Mouse (Mus musculus) left cerebral cortex, adult 9 months (tissue): ENCODE data around the gene Fubp1.

Source experiments
- DNase-seq, 2 experiments: peaks; one replicate each; pipeline ENCODE4 v3.0.0; 2022; ENCODE audit warnings: low spot score in 2 of 2

The Fubp1 gene

DNA sequence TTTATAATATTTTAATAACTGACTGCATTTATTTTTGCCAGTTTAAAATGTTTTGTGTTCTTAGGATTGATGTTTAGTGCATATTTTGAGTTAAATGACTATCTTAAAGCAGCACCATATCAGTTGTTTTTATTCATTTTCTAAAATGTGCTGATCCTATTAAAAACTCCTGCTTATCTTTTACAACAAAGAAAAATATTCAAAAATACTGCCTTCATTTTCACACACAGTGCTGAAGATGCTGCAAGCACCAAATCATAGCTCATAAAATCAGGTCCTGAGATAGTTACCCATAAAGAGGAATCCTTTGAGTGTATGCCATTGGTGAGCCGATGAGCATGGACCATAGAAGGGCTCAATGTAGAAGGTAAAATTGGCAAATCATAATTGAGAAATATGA, 25.0 kb downstream of the Fubp1 start:
- DNase-seq = no peak

DNA sequence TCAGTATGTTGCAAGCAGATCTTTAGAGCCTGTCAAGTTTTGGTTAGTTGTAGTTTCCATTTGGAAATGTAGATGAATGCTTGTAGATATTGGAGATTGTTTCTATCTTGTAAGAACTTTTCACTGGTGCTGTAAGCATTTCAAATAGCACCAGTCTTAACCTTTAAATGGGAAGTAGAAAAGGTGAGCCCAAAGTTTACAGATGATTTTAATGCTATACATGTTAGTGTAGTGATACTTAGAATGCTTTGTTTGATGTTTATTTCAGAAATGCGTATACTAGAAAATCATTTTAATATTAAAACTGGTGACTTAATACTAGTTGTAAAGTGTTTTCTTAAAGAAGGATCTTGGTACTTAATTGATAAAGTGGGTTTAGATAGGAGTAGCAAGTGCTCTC, 25.6 kb downstream of the Fubp1 start:
- DNase-seq = no peak

DNA sequence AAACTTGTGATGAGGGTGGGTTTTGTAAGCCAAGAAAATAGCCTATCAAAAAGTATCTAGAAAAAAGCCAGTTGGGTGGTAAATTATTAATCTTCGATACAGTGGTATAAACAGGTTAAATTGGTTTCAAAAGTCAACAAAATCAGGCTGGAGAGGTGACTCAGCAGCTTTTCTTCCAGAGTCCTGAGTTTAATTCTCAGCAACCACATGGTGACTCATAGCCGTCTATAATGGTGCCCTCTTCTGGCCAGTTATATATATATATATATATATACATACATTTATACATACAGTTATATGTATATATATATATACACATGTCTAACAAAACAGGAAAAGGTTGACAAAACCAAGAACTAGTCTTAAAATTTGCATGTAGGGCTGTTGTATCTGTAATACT, 28.6 kb downstream of the Fubp1 start:
- DNase-seq = no peak

DNA sequence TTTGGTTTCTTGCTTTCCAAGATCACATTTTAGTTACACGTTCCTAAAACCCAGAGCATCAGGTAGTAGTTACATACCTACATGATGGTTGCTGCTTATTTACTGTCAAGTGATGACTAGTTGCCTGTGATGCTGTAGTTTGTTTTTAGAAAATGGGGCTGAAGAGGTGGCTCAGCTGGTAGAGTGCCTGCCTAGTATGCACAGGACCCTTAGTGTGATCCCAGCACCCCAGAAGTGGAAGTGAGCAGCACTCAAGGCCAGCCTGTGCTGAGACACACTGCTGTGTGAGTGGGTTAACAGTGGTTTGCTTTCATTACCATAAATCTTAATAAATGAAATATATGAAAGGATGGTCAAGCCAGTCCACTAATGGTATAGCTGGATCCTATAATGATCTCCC, 29.4 kb downstream of the Fubp1 start:
- DNase-seq = no peak

DNA sequence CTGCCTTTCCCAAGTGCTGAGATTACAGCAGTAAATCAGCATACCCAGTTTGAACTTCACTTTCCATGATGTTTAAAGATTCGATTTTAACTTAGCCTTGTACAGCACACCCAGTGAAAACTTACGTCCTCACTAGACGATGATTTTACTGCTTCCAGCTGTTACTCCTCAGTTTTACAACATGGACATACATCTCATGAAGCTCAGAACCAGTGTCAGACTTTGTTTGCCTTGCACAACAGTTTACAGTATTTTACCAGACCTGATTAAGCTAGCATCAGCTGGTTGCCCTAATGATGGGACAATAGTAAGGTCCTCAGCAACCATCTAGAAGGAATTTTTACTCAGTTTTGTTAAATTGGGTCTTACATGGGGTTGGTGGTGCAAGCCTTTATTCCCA, 30.9 kb downstream of the Fubp1 start:
- no peak for DNase-seq

DNA sequence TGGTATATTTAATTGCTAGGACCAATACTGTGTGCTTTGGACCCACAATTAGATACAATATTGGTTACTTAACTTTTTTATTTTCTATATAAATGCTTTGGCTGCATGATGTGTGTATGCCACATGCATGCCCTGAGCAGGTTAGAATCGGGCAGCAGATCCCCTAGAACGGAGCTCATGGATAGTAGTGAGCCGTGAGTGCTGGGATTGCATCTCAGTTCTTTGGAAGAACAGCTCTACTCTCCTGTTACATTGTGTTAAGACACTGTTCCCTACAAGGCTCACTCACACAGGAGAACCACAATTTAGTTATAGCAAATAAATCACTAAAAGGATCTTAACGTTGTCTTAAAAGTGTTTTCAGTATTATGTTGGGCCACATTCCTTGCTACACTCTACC, 33.1 kb downstream of the Fubp1 start:
- DNase-seq = no peak

DNA sequence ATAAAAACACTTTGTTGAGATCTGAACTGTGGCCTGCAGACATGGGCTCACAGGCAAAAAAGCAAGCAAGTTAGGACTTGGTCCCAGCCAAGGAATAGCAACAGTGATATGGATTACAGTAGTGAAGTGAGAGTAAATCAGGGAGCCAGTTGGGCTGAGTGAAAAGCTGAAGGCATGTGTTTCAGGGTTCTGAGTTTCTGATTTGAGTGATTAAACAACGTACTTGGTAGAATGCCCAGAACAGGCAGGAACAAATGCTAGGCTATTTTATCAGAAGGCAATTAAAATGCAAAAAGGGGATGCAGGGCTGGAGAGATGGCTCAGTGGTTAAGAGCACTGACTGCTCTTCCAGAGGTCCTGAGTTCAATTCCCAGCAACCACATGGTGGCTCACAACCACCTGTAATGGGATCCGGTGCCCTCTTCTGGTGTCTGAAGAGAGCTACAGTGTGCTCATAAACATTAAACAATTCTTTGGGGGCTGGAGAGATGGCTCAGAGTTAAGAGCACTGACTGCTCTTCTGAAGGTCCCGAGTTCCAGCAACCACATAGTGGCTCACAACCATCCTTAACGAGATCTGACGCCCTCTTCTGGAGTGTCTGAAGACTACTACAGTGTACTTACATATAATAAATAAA, 35.2 kb downstream of the Fubp1 start:
- no peak for DNase-seq

DNA sequence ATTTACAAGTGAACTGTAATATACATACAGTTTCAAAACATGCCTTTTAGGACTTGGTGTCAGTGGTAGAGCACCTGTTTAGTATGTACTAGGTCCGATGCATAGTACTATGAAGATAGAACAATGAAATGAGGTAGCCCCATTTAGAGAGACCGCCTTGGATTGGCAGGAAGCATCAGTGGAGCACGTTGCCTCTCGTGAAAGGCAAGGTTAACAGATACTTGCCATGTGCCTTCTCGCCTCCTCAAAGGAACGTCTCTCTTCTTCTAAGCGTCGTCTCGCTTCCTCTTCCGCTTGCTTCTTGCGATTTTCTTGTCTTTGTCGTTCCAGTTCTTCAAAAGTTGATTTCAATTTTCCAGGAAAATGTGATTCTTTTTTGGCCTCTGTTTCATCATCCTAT, 37.5 kb downstream of the Fubp1 start:
- DNase-seq = no peak

DNA sequence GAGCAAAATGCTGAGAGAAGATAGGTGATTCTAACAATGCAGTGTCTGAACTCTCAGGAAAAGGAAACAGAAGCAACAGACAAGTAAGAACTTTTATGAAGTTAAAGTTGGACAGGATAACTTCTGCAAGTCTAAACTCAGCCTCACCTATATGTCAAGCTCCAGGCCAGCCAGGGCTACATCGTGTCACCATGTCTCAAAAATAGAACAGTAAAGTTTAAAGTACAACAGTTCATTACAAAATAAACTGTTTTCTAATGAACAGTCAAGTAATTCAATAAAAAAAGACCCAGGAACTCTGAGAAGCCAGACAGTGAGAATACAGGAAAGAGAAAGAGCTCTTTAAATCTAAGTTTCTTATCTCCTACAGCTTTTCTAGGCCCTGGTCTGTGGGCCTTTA, 40.3 kb downstream of the Fubp1 start:
- DNase-seq = no peak

DNA sequence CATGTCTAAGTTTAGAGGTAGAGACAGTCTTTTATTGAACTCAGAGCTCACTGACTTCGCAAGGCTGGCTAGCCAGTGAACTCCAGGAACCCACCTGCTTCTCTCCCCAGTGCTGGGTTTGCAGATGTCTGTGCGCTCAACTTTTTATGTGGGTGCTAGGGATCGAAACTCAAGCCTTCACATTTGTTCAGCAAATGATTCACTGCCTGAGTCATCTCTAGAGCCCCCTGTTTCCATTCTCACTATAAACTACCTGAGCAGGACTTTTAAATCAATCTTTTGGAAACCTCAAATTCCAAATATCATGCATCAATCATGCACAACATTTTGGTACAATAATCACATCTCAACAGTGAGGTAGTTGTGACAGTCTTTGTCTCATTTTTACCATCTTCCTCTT, 47.3 kb downstream of the Fubp1 start:
- no peak for DNase-seq

DNA sequence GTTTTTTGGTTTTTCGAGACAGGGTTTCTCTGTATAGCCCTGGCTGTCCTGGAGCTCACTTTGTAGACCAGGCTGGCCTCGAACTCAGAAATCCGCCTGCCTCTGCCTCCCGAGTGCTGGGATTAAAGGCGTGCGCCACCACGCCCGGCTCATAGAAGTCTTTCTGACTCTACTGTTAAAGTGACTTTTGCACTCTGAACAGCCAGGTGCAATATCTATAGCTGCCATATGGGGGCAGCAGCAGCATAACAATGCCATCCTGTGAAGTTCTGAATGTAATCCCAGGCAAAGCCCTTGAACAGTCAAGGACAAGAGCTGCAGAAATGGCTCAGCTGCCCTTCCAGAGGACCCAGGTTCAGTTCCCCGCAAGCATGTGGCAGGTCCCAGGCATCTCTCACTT, 49.2 kb downstream of the Fubp1 start:
- DNase-seq = peak in 1 of 2 experiments; percentile 82

DNA sequence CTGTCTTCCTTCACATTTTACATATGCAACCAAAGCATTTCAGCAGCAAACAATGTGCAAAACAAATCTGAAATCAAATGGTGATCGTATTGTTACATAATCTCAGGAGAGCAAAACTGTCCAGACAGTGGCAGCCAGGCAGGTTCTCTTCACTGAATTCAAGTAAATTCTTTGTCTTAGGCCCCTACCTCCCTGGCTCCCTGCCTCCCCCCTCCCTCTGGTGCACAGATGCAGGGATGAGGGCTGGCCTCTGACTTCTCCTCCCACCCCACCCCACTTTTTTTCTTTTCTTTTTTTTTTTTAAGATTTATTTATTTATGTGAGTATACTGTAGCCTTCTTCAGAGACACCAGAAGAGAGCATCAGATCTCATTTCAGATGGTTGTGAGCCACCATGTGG, 50.1 kb downstream of the Fubp1 start:
- DNase-seq = no peak

DNA sequence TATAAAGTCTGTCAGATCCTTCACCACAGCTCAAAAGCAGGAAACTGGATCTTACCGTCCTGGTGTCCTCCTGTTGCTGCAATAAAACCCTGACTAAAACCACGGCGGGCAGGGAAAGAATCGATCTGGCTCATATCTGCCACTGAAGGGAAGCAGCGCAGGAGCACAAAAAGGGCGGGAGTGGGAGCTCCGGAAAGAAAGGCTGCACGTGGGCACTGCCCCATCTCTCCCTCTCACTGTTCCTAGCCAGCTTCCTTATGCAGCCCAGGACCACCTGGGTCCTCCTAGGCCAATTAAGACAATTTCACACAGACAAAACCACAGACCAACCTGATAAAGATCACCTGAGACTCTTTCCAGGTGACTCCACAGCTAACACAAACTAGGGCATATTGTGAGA, 51.2 kb downstream of the Fubp1 start:
- no peak for DNase-seq

DNA sequence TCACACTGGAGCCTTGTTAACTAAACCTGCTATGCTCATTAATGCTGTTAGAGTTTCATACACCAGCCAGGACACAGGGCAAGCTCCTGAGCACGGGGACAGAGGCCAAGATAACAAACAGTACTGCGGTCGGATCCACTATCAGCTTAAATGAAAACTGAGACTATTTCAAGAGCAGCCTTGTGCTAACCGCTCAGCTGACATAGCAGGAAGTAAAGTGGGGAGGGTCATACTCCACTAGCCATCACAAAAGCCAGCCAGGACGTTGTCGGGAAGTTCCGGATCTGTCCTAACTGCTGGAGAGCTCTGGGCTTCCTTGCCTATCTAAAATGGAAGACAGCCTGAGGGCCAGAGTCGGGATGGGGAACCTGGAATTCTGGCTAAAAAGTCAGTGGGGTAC, 51.7 kb downstream of the Fubp1 start:
- DNase-seq = no peak

DNA sequence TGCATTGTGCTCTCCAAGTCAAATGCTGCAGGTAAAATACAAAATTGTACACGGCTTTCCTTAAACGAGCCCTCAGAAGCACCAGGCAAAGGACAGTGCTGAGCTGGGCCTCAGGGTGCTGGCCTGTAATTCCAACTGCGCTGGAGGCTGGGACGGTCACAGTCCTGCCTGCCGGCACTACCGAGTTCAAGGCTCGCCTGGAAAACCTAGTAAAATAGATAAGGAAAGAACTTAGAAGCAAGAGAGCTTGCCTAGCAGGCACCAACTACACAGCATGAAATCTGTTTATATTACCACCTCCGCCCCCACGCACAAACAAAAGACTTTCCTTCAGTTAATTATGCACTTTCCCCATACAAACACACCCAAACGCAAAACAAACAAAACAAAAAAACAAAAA, 54.2 kb downstream of the Fubp1 start:
- no peak for DNase-seq

DNA sequence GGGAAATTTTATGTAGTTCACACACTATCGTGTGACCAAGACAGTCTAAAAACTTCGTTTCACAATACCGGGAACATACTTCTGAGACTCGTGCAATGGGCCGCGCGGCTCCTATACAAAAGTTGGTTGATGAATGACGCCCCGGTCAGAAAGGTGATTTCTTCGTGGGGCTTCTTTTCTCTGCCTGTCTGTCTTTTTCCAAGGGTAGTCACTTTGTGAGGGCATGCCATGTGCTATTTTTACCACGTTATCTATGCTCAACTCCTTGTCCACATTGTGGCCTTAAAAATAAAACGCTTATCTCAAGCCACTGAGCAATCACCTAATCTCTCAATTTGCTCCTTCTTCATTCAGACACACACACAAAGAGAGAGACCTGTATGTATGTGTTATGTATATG, 54.6 kb downstream of the Fubp1 start:
- no peak for DNase-seq

DNA sequence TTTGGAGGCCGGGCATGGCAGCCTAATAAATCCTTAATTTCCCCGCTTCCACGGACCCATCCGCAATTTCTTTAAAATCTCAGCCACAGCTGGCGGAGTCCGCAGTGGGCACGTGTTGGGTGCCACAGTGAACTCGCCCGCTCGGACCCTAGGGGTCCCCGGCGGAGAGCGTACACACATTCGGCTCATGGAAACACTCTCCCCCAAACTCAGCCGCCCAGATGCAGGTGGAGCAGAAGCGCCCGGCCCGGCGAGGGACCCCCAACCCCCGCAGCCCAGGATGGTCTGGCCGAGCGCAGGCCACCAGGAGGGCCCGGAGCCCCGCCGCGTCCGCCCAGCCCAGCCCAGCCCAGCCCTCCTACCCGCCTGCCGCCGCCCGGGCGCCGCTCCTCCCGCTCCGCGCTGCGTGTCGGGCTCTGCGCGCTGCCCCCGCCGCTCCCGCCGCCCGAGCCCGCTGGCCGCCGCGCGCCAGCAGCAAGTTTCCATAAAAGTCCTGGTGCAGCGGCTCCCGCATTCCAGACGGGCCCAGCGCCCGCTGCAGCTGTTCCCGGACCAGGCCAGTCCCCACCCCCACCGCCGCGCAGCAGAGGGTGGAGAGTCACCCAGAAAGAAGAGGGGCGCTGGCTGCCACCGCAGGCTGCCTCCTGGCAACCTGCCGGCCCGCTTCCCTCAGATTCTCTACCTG, 55.3 kb downstream of the Fubp1 start:
- DNase-seq = peak in 1 of 2 experiments; percentile 28

DNA sequence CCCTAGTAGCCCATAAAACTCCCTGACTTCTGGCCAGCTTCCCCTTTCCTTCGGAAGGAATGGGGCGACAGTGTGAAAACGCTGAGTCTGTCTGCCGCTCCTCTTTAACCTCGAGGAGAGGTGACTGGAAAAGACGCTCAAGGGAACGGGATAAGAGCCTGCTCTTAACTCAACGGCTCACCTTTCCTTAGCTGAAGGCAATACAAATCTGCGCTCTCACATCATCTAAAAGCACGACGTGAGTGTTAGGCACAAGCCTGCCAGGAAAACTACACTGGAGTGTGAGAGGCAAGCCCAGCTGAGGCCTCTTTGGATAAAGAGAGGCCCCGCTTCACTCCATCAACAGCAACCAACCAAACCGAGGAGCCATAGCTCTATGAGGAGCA, 55.8 kb downstream of the Fubp1 start, which contains the start of gene Nexn:
TSS of gene Nexn (minus strand) at position 315 of the 386 bp plus-strand sequence.
- DNase-seq = no peak

DNA sequence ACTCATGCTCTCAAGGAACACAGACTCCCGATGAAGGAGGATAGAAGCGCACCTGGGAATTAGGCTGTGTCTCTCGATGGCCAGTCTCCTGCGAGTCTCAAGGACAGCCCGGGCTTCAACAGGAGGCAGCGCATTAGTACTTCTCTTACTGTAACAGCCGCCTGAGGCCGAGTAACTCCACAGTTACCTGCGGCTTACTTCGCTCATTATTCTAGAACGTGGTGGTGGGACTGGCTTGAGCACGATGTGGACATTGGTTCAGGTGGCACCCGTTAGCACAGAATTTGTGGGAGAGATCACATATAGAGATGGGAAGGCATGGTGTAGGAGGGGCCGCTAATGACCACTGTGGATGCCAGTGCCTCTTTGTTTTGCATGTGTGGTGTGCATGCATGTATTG, 57.9 kb downstream of the Fubp1 start:
- no peak for DNase-seq

DNA sequence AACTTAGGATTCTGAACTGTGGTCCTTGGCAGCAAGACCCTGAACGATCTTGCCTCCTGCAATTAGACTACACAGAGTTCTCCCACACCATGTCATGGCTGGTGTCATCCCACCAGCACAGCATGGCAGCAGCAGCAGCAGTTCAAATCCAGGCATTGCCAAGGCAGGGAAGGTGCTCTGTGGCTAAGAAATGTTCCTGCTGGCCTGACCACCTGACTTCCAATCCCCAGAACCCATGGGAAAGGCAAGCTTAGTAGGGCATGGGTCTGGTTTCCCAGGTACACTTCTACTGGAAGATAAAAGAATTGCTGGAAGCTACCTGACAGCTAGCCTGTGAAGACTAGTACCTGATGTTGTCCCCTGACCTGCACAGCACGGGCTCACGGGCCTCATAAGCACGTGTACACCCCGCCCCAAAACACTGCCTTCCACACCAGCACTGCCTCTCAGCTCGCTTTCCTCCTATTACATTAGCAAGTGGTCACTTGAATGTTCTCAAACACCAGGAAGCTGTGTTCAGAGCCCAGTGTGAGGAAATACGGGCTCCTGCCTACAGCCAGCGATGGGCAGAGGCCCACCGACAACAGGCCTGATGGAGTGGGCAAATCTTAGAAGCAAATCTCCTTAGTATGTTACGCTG, 61.0 kb downstream of the Fubp1 start:
- no peak for DNase-seq

DNA sequence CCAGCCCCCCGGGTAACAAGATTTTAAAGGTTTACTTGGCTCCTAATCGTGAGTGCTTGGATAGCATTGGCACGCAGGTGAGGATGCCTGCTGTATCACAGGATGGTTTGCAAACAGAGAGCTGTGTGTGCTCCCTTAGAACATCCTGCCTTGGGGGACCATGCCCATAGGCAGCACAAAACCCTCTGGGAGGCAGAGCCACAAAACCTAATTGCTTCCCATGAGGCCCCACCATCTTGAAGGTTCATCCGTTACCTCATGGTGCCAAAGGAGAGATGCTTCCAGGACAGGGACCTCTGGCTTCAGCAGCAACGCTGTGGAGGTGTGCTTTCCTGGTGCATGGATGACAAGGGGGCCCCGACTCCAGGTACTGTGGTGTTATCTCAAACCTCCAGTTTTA, 61.7 kb downstream of the Fubp1 start:
- DNase-seq = no peak

DNA sequence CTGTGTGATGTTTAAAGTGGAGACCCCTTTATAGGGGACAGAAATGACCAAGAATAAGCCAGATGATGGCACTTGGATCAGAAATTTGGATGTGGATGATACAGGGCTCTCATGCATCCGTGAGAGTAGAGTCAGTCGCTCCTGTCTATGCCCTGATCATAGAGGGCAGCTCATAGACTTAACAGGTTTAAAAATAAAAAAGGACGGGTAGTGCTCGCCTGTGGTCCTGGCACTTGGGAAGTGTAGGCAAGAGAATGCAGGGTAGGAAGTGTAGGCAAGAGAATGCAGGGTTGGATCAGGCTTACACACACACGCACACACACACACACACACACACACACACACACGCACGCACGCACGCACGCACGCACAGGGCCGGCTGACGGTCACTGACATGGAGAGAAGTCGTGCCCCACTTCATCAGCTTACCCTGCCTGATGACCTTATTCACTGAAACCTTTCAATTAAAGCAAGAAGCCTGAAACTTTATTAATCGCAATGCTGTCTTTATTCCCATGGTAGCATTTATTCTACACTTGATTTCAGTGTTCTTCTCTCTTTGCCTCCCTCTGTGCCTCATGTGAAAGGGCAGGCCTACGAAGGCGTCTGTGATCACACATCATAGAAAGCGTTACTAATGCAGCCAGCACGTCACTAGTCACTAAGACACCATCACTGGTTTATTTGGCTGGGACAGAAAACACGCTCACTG, 62.9 kb downstream of the Fubp1 start:
- DNase-seq = no peak

DNA sequence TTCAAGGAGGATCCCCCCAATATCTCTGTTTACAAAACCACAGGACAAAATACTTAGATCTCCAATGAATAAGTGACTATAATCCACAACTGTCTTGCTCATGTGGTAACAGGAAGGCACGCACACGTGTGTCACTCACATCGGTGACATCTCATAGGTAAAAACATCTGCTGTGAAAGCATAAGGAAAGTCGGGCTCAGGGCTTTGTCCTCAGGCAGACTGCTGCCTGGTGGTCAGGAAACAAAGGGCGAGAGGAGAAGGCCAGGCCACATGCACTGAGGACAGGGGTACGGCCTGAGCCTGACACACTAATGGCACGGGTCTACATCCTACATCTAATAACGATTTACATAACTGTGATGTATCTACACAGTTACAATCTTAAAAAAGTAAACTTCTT, 64.8 kb downstream of the Fubp1 start:
- DNase-seq = no peak
